Mouse (Mus musculus) layer of hippocampus, adult 11-12 months (tissue): ENCODE measurements around the gene Mc1r.

Experiments used
- DNase-seq: peaks from one replicate; pipeline ENCODE4 v3.0.0; 2022; ENCODE audit warnings: low spot score

Mc1r gene

GRCm38 (mm10) chr8:123406786-123407185 lies at the start of gene Mc1r:
Mc1r (plus strand) TSS chr8:123407107.
- peak; percentile 76 for DNase-seq

GRCm38 (mm10) chr8:123361082-123361739 lies 45.7 kb upstream of the Mc1r start:
- DNase-seq = peak; percentile 86

- peak; percentile 96 for DNase-seq
Measured at GRCm38 (mm10) chr8:123373403-123374238, 33.3 kb upstream of the Mc1r start, which contains the start of gene Tcf25. Tcf25 (plus strand) TSS chr8:123373753.

GRCm38 (mm10) chr8:123374239-123374578 lies 32.7 kb upstream of the Mc1r start:
- DNase-seq = peak; percentile 93

GRCm38 (mm10) chr8:123375701-123376100 lies 31.2 kb upstream of the Mc1r start:
- no peak for DNase-seq

GRCm38 (mm10) chr8:123376106-123376505 lies 30.8 kb upstream of the Mc1r start:
- no peak for DNase-seq

GRCm38 (mm10) chr8:123381711-123382110 lies 25.2 kb upstream of the Mc1r start:
- DNase-seq = no peak

GRCm38 (mm10) chr8:123382516-123382915 lies 24.4 kb upstream of the Mc1r start:
- DNase-seq = no peak

GRCm38 (mm10) chr8:123384883-123385540 lies 21.9 kb upstream of the Mc1r start:
- no peak for DNase-seq

- no peak for DNase-seq
Measured at GRCm38 (mm10) chr8:123387041-123387440, 19.9 kb upstream of the Mc1r start.

GRCm38 (mm10) chr8:123387801-123388200 lies 19.1 kb upstream of the Mc1r start:
- no peak for DNase-seq

GRCm38 (mm10) chr8:123389026-123389425 lies 17.9 kb upstream of the Mc1r start:
- no peak for DNase-seq

- DNase-seq = no peak
Measured at GRCm38 (mm10) chr8:123398308-123398707, 8.6 kb upstream of the Mc1r start.

- no peak for DNase-seq
Measured at GRCm38 (mm10) chr8:123401936-123402335, 5.0 kb upstream of the Mc1r start.

GRCm38 (mm10) chr8:123402730-123403326 lies 4.1 kb upstream of the Mc1r start:
- no peak for DNase-seq

- DNase-seq = no peak
Measured at GRCm38 (mm10) chr8:123404521-123404920, 2.4 kb upstream of the Mc1r start.

GRCm38 (mm10) chr8:123407612-123408011 lies 705 bp downstream of the Mc1r start:
- DNase-seq = no peak

GRCm38 (mm10) chr8:123408586-123409544 lies 2.0 kb downstream of the Mc1r start:
- no peak for DNase-seq

GRCm38 (mm10) chr8:123410049-123410587 lies 3.2 kb downstream of the Mc1r start:
- peak; percentile 46 for DNase-seq

- DNase-seq = no peak
Measured at GRCm38 (mm10) chr8:123410788-123411187, 3.9 kb downstream of the Mc1r start.

GRCm38 (mm10) chr8:123411246-123411645 lies 4.3 kb downstream of the Mc1r start, which contains the start of gene Tubb3:
Tubb3 (plus strand) TSS chr8:123411424.
- DNase-seq = peak; percentile 89
